Mouse (Mus musculus) thymus, postnatal 14 days (tissue): Measurements from ENCODE around the gene Hmox2.
"Not testable (repeated sequence)": the region's sequence is repeated elsewhere in the genome, so short reads cannot be mapped to it uniquely, and the experiment has no call there.

Experiments used
- DNase-seq: peaks from one replicate; pipeline ENCODE4 v3.0.0; 2021

Hmox2 gene

GRCm38 (mm10) chr16:4726528-4727128 is 467 bp downstream of the Hmox2 start:
- DNase-seq, result no peak

GRCm38 (mm10) chr16:4727526-4727925 is 1.4 kb downstream of the Hmox2 start:
- DNase-seq, result no peak

- DNase-seq, result no peak
Measured at GRCm38 (mm10) chr16:4727963-4728362, 1.8 kb downstream of the Hmox2 start.

- no peak for DNase-seq
Measured at GRCm38 (mm10) chr16:4730776-4731358, 4.7 kb downstream of the Hmox2 start.

- DNase-seq, result no peak
Measured at GRCm38 (mm10) chr16:4736262-4736661, 10.1 kb downstream of the Hmox2 start.

- no peak for DNase-seq
Measured at GRCm38 (mm10) chr16:4739994-4740393, 13.8 kb downstream of the Hmox2 start.

GRCm38 (mm10) chr16:4742186-4742585 is 16.0 kb downstream of the Hmox2 start:
- no peak for DNase-seq

- DNase-seq, result no peak
Measured at GRCm38 (mm10) chr16:4752155-4752554, 26.0 kb downstream of the Hmox2 start.

GRCm38 (mm10) chr16:4754045-4754444 is 27.9 kb downstream of the Hmox2 start:
- DNase-seq, result no peak

- not testable (repeated sequence) for DNase-seq
Measured at GRCm38 (mm10) chr16:4756660-4757335, 30.6 kb downstream of the Hmox2 start.

GRCm38 (mm10) chr16:4762437-4762836 is 36.3 kb downstream of the Hmox2 start:
- no peak for DNase-seq

- DNase-seq, result peak; percentile 48
Measured at GRCm38 (mm10) chr16:4763276-4763675, 37.1 kb downstream of the Hmox2 start.

- no peak for DNase-seq
Measured at GRCm38 (mm10) chr16:4765852-4766251, 39.7 kb downstream of the Hmox2 start.

- no peak for DNase-seq
Measured at GRCm38 (mm10) chr16:4767012-4767790, 41.0 kb downstream of the Hmox2 start.

- DNase-seq, result no peak
Measured at GRCm38 (mm10) chr16:4768719-4769118, 42.6 kb downstream of the Hmox2 start.

- no peak for DNase-seq
Measured at GRCm38 (mm10) chr16:4773289-4773970, 47.3 kb downstream of the Hmox2 start.

GRCm38 (mm10) chr16:4777171-4777904 is 51.2 kb downstream of the Hmox2 start:
- DNase-seq, result no peak

- DNase-seq, result no peak
Measured at GRCm38 (mm10) chr16:4777905-4778609, 51.9 kb downstream of the Hmox2 start.

- DNase-seq, result no peak
Measured at GRCm38 (mm10) chr16:4778940-4779339, 52.8 kb downstream of the Hmox2 start.

- no peak for DNase-seq
Measured at GRCm38 (mm10) chr16:4781524-4782196, 55.5 kb downstream of the Hmox2 start.

- no peak for DNase-seq
Measured at GRCm38 (mm10) chr16:4782515-4782914, 56.4 kb downstream of the Hmox2 start.
